Mouse (Mus musculus) lung, adult 2 months (tissue): ENCODE measurements around the gene Slc6a16.

ENCODE experiments used
- CTCF ChIP-seq: fragments of 200-500 bp; IDR thresholded peaks from 2 replicates; pipeline ENCODE4 v1.5.1; 2011; ENCODE audit warnings: mild to moderate bottlenecking, low read length, control low read depth; ENCODE audit not compliant: insufficient read depth
- POLR2A ChIP-seq: fragments of 200-500 bp; IDR thresholded peaks from 2 replicates; pipeline ENCODE4 v1.6.1; 2011; ENCODE audit warnings: low read depth, mild to moderate bottlenecking, control low read depth, low read length, borderline replicate concordance; ENCODE audit errors: extremely low read depth

DNA sequence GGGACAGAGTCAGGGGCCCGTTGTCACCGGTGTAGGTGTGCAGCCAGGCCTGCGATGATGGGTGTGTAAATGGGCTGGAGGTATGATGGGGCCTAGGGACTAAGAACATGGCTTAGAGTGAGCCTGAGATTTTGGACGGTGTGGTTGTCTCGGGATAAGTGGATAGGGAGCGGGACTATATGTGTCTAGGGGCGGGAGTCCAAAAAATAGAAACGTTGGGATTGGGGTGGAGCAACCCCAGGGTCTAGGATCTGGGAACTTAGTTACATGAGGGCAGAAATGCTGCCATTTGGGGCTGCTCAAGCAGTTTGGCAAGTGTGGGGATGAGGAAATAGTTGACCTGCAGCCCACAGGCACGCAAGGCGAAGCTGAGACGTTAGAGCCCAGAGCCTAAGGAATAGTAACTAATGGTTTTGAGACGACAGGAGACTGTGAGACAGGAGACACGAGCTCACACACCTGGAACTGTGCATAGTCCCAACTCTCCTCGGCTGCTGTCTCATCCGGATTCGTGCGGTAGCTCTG lies 5.2 kb upstream of the Slc6a16 start:
- no peak for TF ChIP-seq POLR2A
- TF ChIP-seq CTCF, result no peak
